Mouse (Mus musculus): Measurements from ENCODE around the gene Rab14.

Gene Rab14

GRCm38 (mm10) chr2:35199541-35199940 lies 1.4 kb downstream of the Rab14 start:
- no peak for DNase-seq

- no peak for DNase-seq
Observed at GRCm38 (mm10) chr2:35195626-35196544, 5.0 kb downstream of the Rab14 start.

- DNase-seq = no peak
Observed at GRCm38 (mm10) chr2:35193976-35194375, 6.9 kb downstream of the Rab14 start.

GRCm38 (mm10) chr2:35188929-35189328 lies 12.0 kb downstream of the Rab14 start:
- DNase-seq = no peak

GRCm38 (mm10) chr2:35183115-35183673 lies 17.7 kb downstream of the Rab14 start:
- no peak for DNase-seq

- no peak for DNase-seq
Observed at GRCm38 (mm10) chr2:35178153-35178552, 22.8 kb downstream of the Rab14 start.

GRCm38 (mm10) chr2:35175281-35176065 lies 25.4 kb downstream of the Rab14 start:
- no peak for DNase-seq

- no peak for DNase-seq
Observed at GRCm38 (mm10) chr2:35174100-35174499, 26.8 kb downstream of the Rab14 start.

- no peak for DNase-seq
Observed at GRCm38 (mm10) chr2:35173666-35174065, 27.3 kb downstream of the Rab14 start.

- DNase-seq = no peak
Observed at GRCm38 (mm10) chr2:35172246-35172645, 28.7 kb downstream of the Rab14 start.

GRCm38 (mm10) chr2:35171341-35171861 lies 29.5 kb downstream of the Rab14 start:
- no peak for DNase-seq

- no peak for DNase-seq
Observed at GRCm38 (mm10) chr2:35169452-35169851, 31.5 kb downstream of the Rab14 start.

GRCm38 (mm10) chr2:35166816-35167215 lies 34.1 kb downstream of the Rab14 start:
- DNase-seq = no peak

GRCm38 (mm10) chr2:35165416-35165815 lies 35.5 kb downstream of the Rab14 start:
- DNase-seq = no peak

- DNase-seq = no peak
Observed at GRCm38 (mm10) chr2:35163396-35163795, 37.5 kb downstream of the Rab14 start.

GRCm38 (mm10) chr2:35161846-35162488 lies 39.0 kb downstream of the Rab14 start:
- DNase-seq = no peak

GRCm38 (mm10) chr2:35160206-35160605 lies 40.7 kb downstream of the Rab14 start:
- DNase-seq = no peak

- DNase-seq = no peak
Observed at GRCm38 (mm10) chr2:35158358-35158757, 42.6 kb downstream of the Rab14 start.

- no peak for DNase-seq
Observed at GRCm38 (mm10) chr2:35157836-35158235, 43.1 kb downstream of the Rab14 start.

- no peak for DNase-seq
Observed at GRCm38 (mm10) chr2:35156985-35157384, 43.9 kb downstream of the Rab14 start.

GRCm38 (mm10) chr2:35153844-35154554 lies 46.9 kb downstream of the Rab14 start:
- DNase-seq = no peak

GRCm38 (mm10) chr2:35153179-35153578 lies 47.7 kb downstream of the Rab14 start:
- DNase-seq = no peak

Measured in cerebellum, postnatal 36 days (tissue).